Mouse (Mus musculus): ENCODE results near the gene Gimap1. TPM values are rescaled to one million over a fixed set of nuclear protein-coding genes. Genes with fewer than 3 reads are reported as not detected.

Gene Gimap1
- total RNA-seq (2021) = 1 to 10 TPM; 2.1 to 2.3 TPM
- long read RNA-seq, experiment 1, transcript Gimap1-201 (3 exons, 1,493 nt) = major isoform, 5 of 5 reads
- long read RNA-seq, experiment 1, partial matches to known transcripts = 0 of 5 reads
- long read RNA-seq, experiment 1, other reads (novel, unspliced or antisense) = 0 of 5 reads
- long read RNA-seq, experiment 2, partial matches to known transcripts = 0 of 2 reads
- long read RNA-seq, experiment 2, other reads (novel, unspliced or antisense) = 0 of 2 reads

- no peak for DNase-seq (ENCODE audit: low spot score in 2 of 2)
Measured at GRCm38 (mm10) chr6:48738961-48739779, at the start of gene Gimap1. TSS of gene Gimap1 (plus strand) at chr6:48739054.

GRCm38 (mm10) chr6:48689320-48689719, 49.5 kb upstream of the Gimap1 start:
- no peak for DNase-seq (ENCODE audit: low spot score in 2 of 2)

- no peak for DNase-seq (ENCODE audit: low spot score in 2 of 2)
Measured at GRCm38 (mm10) chr6:48692962-48693361, 45.9 kb upstream of the Gimap1 start.

GRCm38 (mm10) chr6:48696830-48697554, 41.9 kb upstream of the Gimap1 start:
- DNase-seq (ENCODE audit: low spot score in 2 of 2) = no peak

GRCm38 (mm10) chr6:48697555-48697930, 41.3 kb upstream of the Gimap1 start:
- no peak for DNase-seq (ENCODE audit: low spot score in 2 of 2)

GRCm38 (mm10) chr6:48698066-48698856, 40.6 kb upstream of the Gimap1 start:
- no peak for DNase-seq (ENCODE audit: low spot score in 2 of 2)

GRCm38 (mm10) chr6:48698888-48699287, 40.0 kb upstream of the Gimap1 start:
- no peak for DNase-seq (ENCODE audit: low spot score in 2 of 2)

- DNase-seq (ENCODE audit: low spot score in 2 of 2) = no peak
Measured at GRCm38 (mm10) chr6:48700251-48701075, 38.4 kb upstream of the Gimap1 start.

GRCm38 (mm10) chr6:48702146-48702545, 36.7 kb upstream of the Gimap1 start:
- DNase-seq (ENCODE audit: low spot score in 2 of 2) = no peak

- DNase-seq (ENCODE audit: low spot score in 2 of 2) = no peak
Measured at GRCm38 (mm10) chr6:48702601-48703000, 36.3 kb upstream of the Gimap1 start.

- DNase-seq (ENCODE audit: low spot score in 2 of 2) = no peak
Measured at GRCm38 (mm10) chr6:48704146-48704545, 34.7 kb upstream of the Gimap1 start.

GRCm38 (mm10) chr6:48706130-48706529, 32.7 kb upstream of the Gimap1 start:
- DNase-seq (ENCODE audit: low spot score in 2 of 2) = no peak

GRCm38 (mm10) chr6:48718455-48718854, 20.4 kb upstream of the Gimap1 start, which contains the start of the genes Gm28053 and Gimap7:
TSS of gene Gm28053 (plus strand) at chr6:48718607.
TSS of gene Gimap7 (plus strand) at chr6:48718621.
- DNase-seq (ENCODE audit: low spot score in 2 of 2) = no peak

- DNase-seq (ENCODE audit: low spot score in 2 of 2) = no peak
Measured at GRCm38 (mm10) chr6:48720326-48720725, 18.5 kb upstream of the Gimap1 start.

- DNase-seq (ENCODE audit: low spot score in 2 of 2) = no peak
Measured at GRCm38 (mm10) chr6:48723468-48723867, 15.4 kb upstream of the Gimap1 start.

GRCm38 (mm10) chr6:48725476-48725875, 13.4 kb upstream of the Gimap1 start:
- DNase-seq (ENCODE audit: low spot score in 2 of 2) = no peak

- no peak for DNase-seq (ENCODE audit: low spot score in 2 of 2)
Measured at GRCm38 (mm10) chr6:48727761-48728160, 11.1 kb upstream of the Gimap1 start.

- no peak for DNase-seq (ENCODE audit: low spot score in 2 of 2)
Measured at GRCm38 (mm10) chr6:48732864-48733304, 6.0 kb upstream of the Gimap1 start.

- DNase-seq (ENCODE audit: low spot score in 2 of 2) = no peak
Measured at GRCm38 (mm10) chr6:48733660-48734059, 5.2 kb upstream of the Gimap1 start.

GRCm38 (mm10) chr6:48737053-48737452, 1.8 kb upstream of the Gimap1 start:
- no peak for DNase-seq (ENCODE audit: low spot score in 2 of 2)

Data from left cerebral cortex, adult 18-20 months (tissue).